Mouse (Mus musculus): ENCODE results near the gene Agap1. TPM values are rescaled to one million over a fixed set of nuclear protein-coding genes. Genes with fewer than 3 reads are reported as not detected.

The Agap1 gene
- polyA plus RNA-seq (2015; fragmentation: Nextera tagmentation; extraction: Ambion mirVana): 6.0 and 8.3 TPM in 2 replicates

GRCm38 (mm10) chr1:89454196-89455123 is at the start of gene Agap1:
Gene Agap1, plus strand, starts transcription at chr1:89454806.

GRCm38 (mm10) chr1:89931120-89931519 is 476.5 kb downstream of the Agap1 start, which contains the start of gene Gbx2:
Gene Gbx2, minus strand, starts transcription at chr1:89931179.

